Mouse (Mus musculus): Measurements from ENCODE around the gene Cdc42bpa. TPM values are rescaled to one million over a fixed set of nuclear protein-coding genes. Genes with fewer than 3 reads are reported as not detected.

Cdc42bpa gene
- polyA plus RNA-seq, 1 experiment = 2.6 TPM

DNA sequence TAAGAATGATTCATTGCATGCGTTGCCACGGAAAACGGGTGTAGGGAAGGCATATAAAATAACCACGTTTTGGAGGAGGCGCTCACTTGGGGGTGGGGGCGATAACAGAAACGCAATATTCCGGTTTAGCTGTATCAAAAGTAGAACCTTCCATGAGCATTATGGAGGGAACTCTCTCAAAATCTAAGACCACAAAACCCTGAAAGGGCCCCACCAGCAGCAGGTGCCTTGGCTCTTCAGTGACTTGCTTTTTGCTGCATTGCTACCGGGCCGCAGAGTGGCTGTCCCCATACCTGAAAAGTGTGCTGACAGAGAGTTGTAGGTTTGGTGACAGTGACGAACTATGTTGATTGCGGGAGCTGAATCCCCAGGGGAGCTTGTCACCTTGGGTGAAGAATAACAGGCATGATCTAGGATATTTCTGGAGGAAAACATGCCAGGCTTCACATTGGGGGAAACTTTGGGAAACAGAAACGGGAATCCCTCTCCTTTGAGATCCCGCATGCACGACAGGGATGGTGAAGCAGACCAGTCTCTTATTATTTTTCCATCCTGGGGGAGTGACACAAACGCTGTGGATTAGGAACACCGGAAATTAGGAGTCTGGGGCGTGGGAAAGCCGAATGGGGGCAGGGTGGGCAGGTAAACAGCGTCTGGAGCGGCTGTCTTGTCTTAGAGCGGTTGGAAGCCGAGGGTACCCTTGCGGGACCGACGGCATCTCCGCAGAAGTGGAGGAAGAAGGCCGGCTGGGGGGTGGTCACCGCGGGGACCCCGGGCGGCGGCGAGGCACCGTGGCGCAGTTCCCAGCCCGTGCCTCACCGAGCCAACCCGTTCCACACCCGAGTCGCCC is 1.2 kb upstream of the Cdc42bpa start:
- TF ChIP-seq CTCF (IDR thresholded peaks at IDR 0.05; ENCODE audit: low read depth, low read length) (no peak), POLR2A (IDR thresholded peaks at IDR 0.05; ENCODE audit: borderline replicate concordance, low read depth, low read length) (no peak)
- peak overlapping the region; percentile 76 for H3K4me3 ChIP-seq (ENCODE audit: insufficient read depth, low read length)
- no peaks in the 10 kb centered on the region for H3K4me1 ChIP-seq (ENCODE audit: control insufficient read depth, insufficient read depth, low read length)
- no peak overlapping the region for H3K27ac ChIP-seq (ENCODE audit: insufficient read depth, low read depth, low read length)

DNA sequence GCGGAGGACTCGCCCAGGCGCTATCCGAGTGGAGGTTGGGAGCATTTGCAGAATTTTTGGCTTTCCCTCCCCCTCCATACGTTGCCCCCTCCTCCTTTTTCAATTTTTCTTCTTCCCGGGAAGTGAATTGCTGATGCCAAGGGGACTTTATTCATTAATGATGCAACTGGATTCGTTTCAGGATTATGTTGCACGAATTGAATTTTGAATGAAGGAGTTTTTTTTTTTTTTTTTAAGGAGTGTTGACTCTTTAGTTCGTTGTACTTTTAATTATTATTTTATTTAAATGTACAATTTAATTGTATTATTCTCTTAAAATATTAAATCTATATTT is 238 bp downstream of the Cdc42bpa start:
- TF ChIP-seq CTCF (IDR thresholded peaks at IDR 0.05; ENCODE audit: low read depth, low read length) = no peak
- no peak for TF ChIP-seq POLR2A (IDR thresholded peaks at IDR 0.05; ENCODE audit: borderline replicate concordance, low read depth, low read length)
- peak overlapping the region; percentile 76 for H3K4me3 ChIP-seq (ENCODE audit: insufficient read depth, low read length)
- no peaks in the 10 kb centered on the region for H3K4me1 ChIP-seq (ENCODE audit: control insufficient read depth, insufficient read depth, low read length)
- no peak overlapping the region for H3K27ac ChIP-seq (ENCODE audit: insufficient read depth, low read depth, low read length)

DNA sequence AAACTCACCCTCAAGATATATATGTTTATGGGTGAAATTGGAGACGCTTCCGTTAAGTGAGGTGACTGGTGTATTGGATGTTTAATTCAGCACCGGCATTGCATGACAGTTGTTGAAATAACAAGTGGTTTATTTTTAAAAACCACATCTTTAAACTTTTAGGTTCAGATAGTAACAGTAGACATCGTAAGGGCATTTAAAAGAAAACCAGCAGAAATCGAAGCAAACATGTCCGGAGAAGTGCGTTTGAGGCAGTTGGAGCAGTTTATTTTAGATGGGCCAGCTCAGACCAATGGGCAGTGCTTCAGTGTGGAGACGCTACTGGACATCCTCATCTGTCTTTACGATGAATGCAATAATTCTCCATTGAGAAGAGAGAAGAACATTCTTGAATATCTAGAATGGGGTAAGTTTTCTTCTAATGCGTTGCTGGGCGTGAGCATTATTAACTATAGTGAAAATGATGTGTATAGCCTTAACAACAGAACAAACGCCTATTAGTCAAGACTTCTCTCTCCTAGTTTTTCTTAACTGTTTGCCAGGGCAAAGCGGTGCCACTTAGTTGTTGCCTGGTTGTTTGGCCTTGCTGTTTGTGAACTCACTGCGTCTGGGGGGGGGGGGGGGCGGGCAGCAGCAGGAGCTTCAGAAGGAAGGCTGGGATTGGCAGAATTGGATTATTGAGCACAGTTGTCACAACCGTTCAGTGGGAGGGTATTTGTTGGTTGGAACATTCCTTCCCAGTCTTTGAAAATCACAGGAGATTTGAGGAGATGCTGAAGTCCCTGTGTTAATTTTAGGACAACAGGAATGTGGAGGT is 818 bp downstream of the Cdc42bpa start:
- H3K4me3 ChIP-seq (ENCODE audit: insufficient read depth, low read length) = peak overlapping the region; percentile 8; the same call in 1 of the 2 replicates
- H3K4me1 ChIP-seq (ENCODE audit: control insufficient read depth, insufficient read depth, low read length) = no peaks in the 10 kb centered on the region
- no peak overlapping the region for H3K27ac ChIP-seq (ENCODE audit: insufficient read depth, low read depth, low read length)
- TF ChIP-seq CTCF (IDR thresholded peaks at IDR 0.05; ENCODE audit: low read depth, low read length) = no peak
- no peak for TF ChIP-seq POLR2A (IDR thresholded peaks at IDR 0.05; ENCODE audit: borderline replicate concordance, low read depth, low read length)

DNA sequence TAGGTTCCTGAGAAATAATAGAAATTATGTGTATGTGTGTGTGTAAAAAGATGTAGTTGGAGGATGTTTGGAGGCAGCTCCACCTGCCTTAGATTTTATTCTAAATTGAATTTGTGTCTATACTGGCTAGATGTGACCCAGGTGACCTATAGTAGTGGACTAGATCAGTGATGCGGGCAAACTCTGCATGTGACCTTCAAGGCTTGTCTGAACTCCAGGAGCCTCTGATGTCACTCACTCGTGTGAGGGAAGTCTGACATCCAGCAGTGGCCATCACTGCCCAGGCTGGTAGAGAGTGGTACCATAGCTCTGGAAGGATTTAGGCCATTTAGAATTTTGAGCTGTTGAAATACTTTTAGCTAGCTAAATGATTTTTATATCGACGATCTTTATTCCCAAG is 1.5 kb downstream of the Cdc42bpa start:
- H3K27ac ChIP-seq (ENCODE audit: insufficient read depth, low read depth, low read length) = no peak overlapping the region

DNA sequence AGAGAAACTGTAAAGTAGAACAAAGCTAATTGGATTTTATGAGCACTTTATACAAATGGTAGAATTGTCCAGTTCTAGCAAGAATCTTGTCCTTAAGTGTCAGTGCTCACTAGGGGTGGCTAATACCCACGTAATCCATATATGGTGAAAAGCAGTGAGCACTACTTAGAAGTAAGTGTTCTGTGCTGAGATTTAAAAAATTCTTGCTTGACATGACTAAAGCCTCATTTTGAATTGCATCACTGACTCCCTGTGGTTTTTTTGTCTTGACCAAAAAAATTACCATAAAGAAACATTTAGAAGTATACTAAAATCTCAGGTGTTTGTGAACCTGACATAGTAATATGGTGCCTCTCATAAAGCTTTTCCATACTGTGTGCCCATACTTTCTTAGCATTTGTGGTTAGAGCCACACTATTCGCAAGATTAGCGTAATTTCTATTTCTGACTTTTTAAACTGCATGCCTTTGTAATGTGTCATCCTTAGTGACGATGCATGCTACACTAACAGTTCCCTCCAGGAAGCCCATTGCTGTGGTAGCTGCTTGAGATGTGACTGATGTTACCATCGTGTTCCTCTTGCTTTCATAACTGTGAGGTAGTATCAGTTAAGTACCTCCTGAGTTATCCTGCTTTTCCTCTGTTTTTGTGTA is 9.6 kb downstream of the Cdc42bpa start:
- TF ChIP-seq CTCF (IDR thresholded peaks at IDR 0.05; ENCODE audit: low read depth, low read length) (no peak), POLR2A (IDR thresholded peaks at IDR 0.05; ENCODE audit: borderline replicate concordance, low read depth, low read length) (no peak)
- Histone ChIP-seq H3K4me3 (ENCODE audit: insufficient read depth, low read length) (no peak overlapping the region), H3K27ac (ENCODE audit: insufficient read depth, low read depth, low read length) (no peak overlapping the region), H3K4me1 (ENCODE audit: control insufficient read depth, insufficient read depth, low read length) (no peaks in the 10 kb centered on the region)

More for the DNA sequence above, 1.5 kb downstream of the Cdc42bpa start:
- Histone ChIP-seq H3K4me1 (ENCODE audit: control insufficient read depth, insufficient read depth, low read length) (no peaks in the 10 kb centered on the region), H3K4me3 (ENCODE audit: insufficient read depth, low read length) (no peak overlapping the region)
- TF ChIP-seq CTCF (IDR thresholded peaks at IDR 0.05; ENCODE audit: low read depth, low read length) = no peak
- TF ChIP-seq POLR2A (IDR thresholded peaks at IDR 0.05; ENCODE audit: borderline replicate concordance, low read depth, low read length) = no peak

DNA sequence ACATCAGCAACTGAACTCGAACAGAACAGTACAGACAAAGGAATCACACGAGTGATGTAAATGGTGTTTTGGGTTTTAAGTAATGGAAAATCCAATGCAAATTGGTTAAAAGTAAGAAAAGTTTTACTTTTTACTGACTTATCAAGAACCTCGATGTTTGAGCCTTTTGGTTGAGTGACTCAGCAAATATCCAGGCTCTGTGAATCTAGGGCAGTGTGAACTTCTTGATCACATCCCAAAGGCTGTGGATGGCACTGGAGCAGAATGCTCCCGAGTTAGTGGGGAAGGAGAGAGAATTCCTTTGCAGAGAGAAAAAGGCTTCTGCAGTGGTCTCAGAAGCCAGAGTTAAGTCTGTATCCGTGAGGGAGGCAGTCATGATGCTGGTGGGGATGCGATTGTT is 14.7 kb downstream of the Cdc42bpa start:
- H3K4me3 ChIP-seq (ENCODE audit: insufficient read depth, low read length) = no peak overlapping the region
- H3K27ac ChIP-seq (ENCODE audit: insufficient read depth, low read depth, low read length) = no peak overlapping the region
- H3K4me1 ChIP-seq (ENCODE audit: control insufficient read depth, insufficient read depth, low read length) = no peaks in the 10 kb centered on the region
- TF ChIP-seq CTCF (IDR thresholded peaks at IDR 0.05; ENCODE audit: low read depth, low read length) = no peak
- TF ChIP-seq POLR2A (IDR thresholded peaks at IDR 0.05; ENCODE audit: borderline replicate concordance, low read depth, low read length) = no peak

DNA sequence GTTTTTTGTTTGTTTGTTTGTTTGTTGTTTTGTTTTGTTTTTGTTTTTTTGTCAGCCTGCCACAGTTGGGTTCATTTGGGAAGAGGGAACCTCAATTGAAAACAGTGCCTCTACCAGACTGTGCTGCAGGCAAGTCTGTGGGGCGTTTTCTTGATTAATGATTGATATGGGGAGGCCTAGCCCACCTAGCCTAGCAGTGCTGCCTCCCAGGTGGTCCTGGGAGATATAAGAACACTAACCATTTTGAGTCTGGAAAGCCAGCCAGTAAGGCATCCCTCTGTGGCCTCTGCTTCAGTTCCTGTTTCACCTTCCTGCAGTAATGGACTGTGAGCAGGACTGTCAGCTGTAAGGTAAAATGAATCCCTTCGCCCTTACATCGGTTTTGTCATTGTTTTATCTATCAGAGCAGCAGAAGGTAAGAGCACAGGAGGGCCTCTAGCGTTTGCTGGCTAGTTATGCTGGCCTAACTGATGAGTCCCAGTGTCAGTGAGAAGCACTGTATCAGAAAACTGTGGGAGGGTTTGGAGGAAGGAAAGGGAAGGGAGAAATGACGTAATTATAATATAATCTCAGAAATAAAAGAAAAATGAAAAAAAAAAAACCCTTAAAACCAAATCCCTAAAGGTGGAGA is 15.5 kb downstream of the Cdc42bpa start:
- TF ChIP-seq CTCF (IDR thresholded peaks at IDR 0.05; ENCODE audit: low read depth, low read length) = no peak
- Histone ChIP-seq H3K4me1 (ENCODE audit: control insufficient read depth, insufficient read depth, low read length) (no peaks in the 10 kb centered on the region), H3K4me3 (ENCODE audit: insufficient read depth, low read length) (no peak overlapping the region), H3K27ac (ENCODE audit: insufficient read depth, low read depth, low read length) (no peak overlapping the region)

DNA sequence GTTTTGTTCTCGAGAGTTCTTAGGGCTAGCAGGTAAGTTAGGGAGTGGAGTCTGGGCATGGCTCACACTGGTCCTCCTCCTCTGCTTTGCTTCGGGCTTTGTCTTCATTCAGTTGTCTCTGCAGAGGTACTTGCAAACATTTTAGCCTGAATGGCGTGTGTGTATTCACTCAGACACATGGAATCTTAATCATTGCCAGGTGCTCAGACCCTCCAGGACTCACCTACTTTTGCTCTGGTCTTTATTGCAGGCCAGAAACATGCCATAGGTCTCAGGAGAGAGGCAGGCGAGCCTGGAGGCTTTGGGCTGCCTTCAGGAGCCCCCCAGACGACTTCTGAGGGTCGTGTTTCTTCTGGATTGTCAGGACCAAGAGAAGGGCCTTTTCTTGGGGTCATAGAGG is 17.2 kb downstream of the Cdc42bpa start:
- Histone ChIP-seq H3K4me3 (ENCODE audit: insufficient read depth, low read length) (no peak overlapping the region), H3K27ac (ENCODE audit: insufficient read depth, low read depth, low read length) (no peak overlapping the region), H3K4me1 (ENCODE audit: control insufficient read depth, insufficient read depth, low read length) (no peaks in the 10 kb centered on the region)
- TF ChIP-seq CTCF (IDR thresholded peaks at IDR 0.05; ENCODE audit: low read depth, low read length) (no peak), POLR2A (IDR thresholded peaks at IDR 0.05; ENCODE audit: borderline replicate concordance, low read depth, low read length) (no peak)

DNA sequence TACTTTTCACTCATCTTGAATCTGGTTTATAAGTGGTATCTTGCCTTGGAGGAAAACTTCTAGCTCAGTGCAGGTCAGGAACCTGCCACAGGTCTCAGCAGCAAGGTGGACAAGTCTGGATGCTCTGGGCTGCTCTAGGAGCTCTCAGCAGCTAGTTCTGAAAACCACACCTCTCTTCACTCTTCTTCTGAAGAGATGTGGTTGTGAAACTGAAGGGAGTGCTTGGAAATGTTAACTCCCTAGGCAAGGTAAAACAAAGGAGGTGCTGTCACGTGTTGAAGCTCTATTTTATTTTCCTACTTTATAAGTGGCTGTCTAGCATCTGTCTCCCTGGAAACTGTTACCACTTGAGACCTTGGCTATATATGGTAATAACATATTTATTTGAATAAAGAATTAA is 18.5 kb downstream of the Cdc42bpa start:
- Histone ChIP-seq H3K4me3 (ENCODE audit: insufficient read depth, low read length) (no peak overlapping the region), H3K4me1 (ENCODE audit: control insufficient read depth, insufficient read depth, low read length) (no peaks in the 10 kb centered on the region), H3K27ac (ENCODE audit: insufficient read depth, low read depth, low read length) (no peak overlapping the region)
- no peak for TF ChIP-seq CTCF (IDR thresholded peaks at IDR 0.05; ENCODE audit: low read depth, low read length)
- TF ChIP-seq POLR2A (IDR thresholded peaks at IDR 0.05; ENCODE audit: borderline replicate concordance, low read depth, low read length) = no peak
